Mouse (Mus musculus): ENCODE measurements around the gene Mrln.

- TF ChIP-seq POLR2A (IDR thresholded peaks at IDR 0.05; ENCODE audit: low read depth, low read length) (no peak), CTCF (IDR thresholded peaks at IDR 0.05; ENCODE audit: borderline replicate concordance, insufficient read depth, low read length) (no peak)
These were observed 6.5 kb upstream of the Mrln start for GRCm38 (mm10) chr10:70198012-70198411.
